Mouse (Mus musculus) megakaryocyte, embryonic 14.5 days (primary cell): Measurements from ENCODE around the gene Retreg3.

Experiments
- FLI1 ChIP-seq: IDR thresholded peaks from 2 replicates; pipeline ENCODE4 v1.6.1; 2012; ENCODE audit warnings: low read length, inconsistent platforms, mixed read lengths
- GATA1 ChIP-seq: IDR thresholded peaks from 3 replicates; pipeline ENCODE4 v1.6.1; 2012; ENCODE audit warnings: mixed read lengths, low read length, inconsistent platforms, borderline replicate concordance

DNA sequence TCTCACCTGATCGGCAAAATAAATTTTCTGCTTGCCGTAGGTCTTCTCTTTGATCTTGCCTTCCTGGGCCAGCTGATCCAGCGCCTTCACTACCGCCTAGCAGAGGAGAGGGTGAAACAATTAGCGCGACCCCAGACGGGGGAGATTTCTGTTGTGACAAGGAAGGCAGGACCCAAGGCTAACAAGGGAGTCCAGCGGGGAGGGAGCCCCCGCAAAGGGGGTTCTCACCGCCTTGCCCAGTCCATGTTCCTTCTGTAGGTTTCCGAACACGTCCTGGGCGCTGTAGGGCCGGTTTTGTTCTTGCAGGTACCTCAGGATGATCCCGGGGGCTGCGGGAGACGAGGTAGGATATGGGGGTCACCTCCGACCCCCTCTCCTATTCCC is 24.8 kb downstream of the Retreg3 start:
- TF ChIP-seq GATA1 (no peak), FLI1 (no peak)
